Mouse (Mus musculus) liver, postnatal 0 days (tissue): ENCODE results near the gene Gm42715.

Source experiments
- CTCF ChIP-seq: sonication (generic); IDR thresholded peaks from 2 replicates; pipeline ENCODE4 v1.5.1; 2016; ENCODE audit warnings: antibody characterized with exemption, low read depth
- EP300 ChIP-seq: IDR thresholded peaks from 2 replicates; pipeline ENCODE4 v1.6.1; 2016; ENCODE audit warnings: antibody characterized with exemption, low read depth, mild to moderate bottlenecking

DNA sequence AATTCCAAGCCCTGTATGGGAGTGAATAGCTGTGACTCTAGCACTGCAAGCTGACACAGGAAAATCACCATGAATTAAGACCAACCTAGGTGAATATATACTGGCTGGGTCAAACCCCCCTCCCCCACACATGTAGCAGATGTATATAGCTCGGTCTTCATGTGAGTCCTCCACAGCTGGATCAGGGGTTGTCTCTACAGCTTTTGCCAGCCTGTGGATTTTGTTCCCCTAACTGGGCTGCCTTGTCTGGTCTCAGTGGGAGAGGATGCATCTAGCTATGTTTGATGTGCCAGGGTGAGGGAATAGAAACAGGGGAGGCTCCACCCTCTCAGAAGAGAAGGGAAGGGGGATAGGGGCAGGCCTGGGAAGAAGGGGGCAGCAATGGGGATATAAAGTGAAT lies 97.0 kb downstream of the Gm42715 start:
- no peak for TF ChIP-seq EP300
- TF ChIP-seq CTCF = no peak
